Mouse (Mus musculus) forebrain, embryonic 10.5 days (tissue): Measurements from ENCODE around the gene Paox. TPM values are rescaled to one million over a fixed set of nuclear protein-coding genes. Genes with fewer than 3 reads are reported as not detected.

Experiments used
- polyA plus RNA-seq: library from polyadenylated mRNA; unstranded; fragments of >200 nt; fragmentation: Nextera tagmentation; extraction: Ambion mirVana; gene quantifications from 2 replicates; pipeline ENCODE4 v1.2.1, GENCODE M21; 2016

Paox gene
- polyA plus RNA-seq, 1 experiment from 2014 or later = 17.2 TPM

Other genes with a start within 250 kb of the Paox start
- gene Kndc1, start 221.1 kb upstream of the Paox start, polyA plus RNA-seq = 0.26 and 0.33 TPM in 2 replicates
- gene Utf1, start 172.0 kb upstream of the Paox start, polyA plus RNA-seq = 0.25 TPM in 1 of 2 replicates, not detected in the other
- gene 6430531B16Rik, start 137.0 kb upstream of the Paox start, polyA plus RNA-seq = 0.67 and 0.91 TPM in 2 replicates
- 1.6 and 2.4 TPM in 2 replicates for gene Adam8, start 123.2 kb upstream of the Paox start, polyA plus RNA-seq
- gene Zfp511, start 79.4 kb upstream of the Paox start, polyA plus RNA-seq = 39.2 and 41.7 TPM in 2 replicates
- 80.6 and 81.1 TPM in 2 replicates for gene Tubgcp2, start 79.1 kb upstream of the Paox start, polyA plus RNA-seq
- 0.31 and 0.69 TPM in 2 replicates for gene Msx3, start 66.7 kb upstream of the Paox start, polyA plus RNA-seq
- 0.58 and 2.1 TPM in 2 replicates for gene Caly, start 33.3 kb upstream of the Paox start, polyA plus RNA-seq
- gene Prap1, start 22.4 kb upstream of the Paox start, polyA plus RNA-seq = not detected in 2 replicates
- gene Fuom, start 13.4 kb upstream of the Paox start, polyA plus RNA-seq = 11.5 and 12.1 TPM in 2 replicates
- 151 TPM in 2 replicates for gene Echs1, start 677 bp downstream of the Paox start, polyA plus RNA-seq
- 33.9 and 35.0 TPM in 2 replicates for gene Mtg1, start 21.8 kb downstream of the Paox start, polyA plus RNA-seq
- gene Sprn, start 39.1 kb downstream of the Paox start, polyA plus RNA-seq = 0.20 and 0.62 TPM in 2 replicates
- not detected in 2 replicates for gene Olfr522, start 49.0 kb downstream of the Paox start, polyA plus RNA-seq
- gene Olfr523, start 57.4 kb downstream of the Paox start, polyA plus RNA-seq = not detected in 2 replicates
- gene Olfr524, start 90.2 kb downstream of the Paox start, polyA plus RNA-seq = not detected in 2 replicates
- not detected in 2 replicates for gene Cd163l1, start 102.5 kb downstream of the Paox start, polyA plus RNA-seq
- not detected in 2 replicates for gene 5830411N06Rik, start 131.5 kb downstream of the Paox start, polyA plus RNA-seq
- not detected in 2 replicates for gene Olfr525, start 205.1 kb downstream of the Paox start, polyA plus RNA-seq
- not detected in 2 replicates for gene Olfr527, start 218.2 kb downstream of the Paox start, polyA plus RNA-seq
- not detected in 2 replicates for gene Olfr60, start 245.9 kb downstream of the Paox start, polyA plus RNA-seq